Mouse (Mus musculus) heart, adult 11 months (tissue): Measurements from ENCODE around the gene Cyp26a1.
A peak's percentile ranks its signal among the peaks of the same experiment; 100 is the strongest.

ENCODE experiments used
- DNase-seq: peaks from one replicate; pipeline ENCODE4 v3.0.0; 2022

Cyp26a1 gene

GRCm38 (mm10) chr19:37697651-37698272 lies at the start of gene Cyp26a1:
Gene Cyp26a1 (plus strand): TSS chr19:37697798.
- DNase-seq = peak; percentile 74

GRCm38 (mm10) chr19:37647994-37648393 lies 49.6 kb upstream of the Cyp26a1 start:
- DNase-seq = no peak

GRCm38 (mm10) chr19:37650526-37650925 lies 47.1 kb upstream of the Cyp26a1 start:
- DNase-seq = no peak

GRCm38 (mm10) chr19:37654012-37654411 lies 43.6 kb upstream of the Cyp26a1 start:
- DNase-seq = no peak

GRCm38 (mm10) chr19:37656441-37656840 lies 41.2 kb upstream of the Cyp26a1 start:
- peak; percentile 86 for DNase-seq

- DNase-seq = no peak
Observed at GRCm38 (mm10) chr19:37665256-37665655, 32.3 kb upstream of the Cyp26a1 start.

- no peak for DNase-seq
Observed at GRCm38 (mm10) chr19:37667855-37668594, 29.6 kb upstream of the Cyp26a1 start.

- no peak for DNase-seq
Observed at GRCm38 (mm10) chr19:37668657-37669056, 28.9 kb upstream of the Cyp26a1 start.

GRCm38 (mm10) chr19:37669486-37669885 lies 28.1 kb upstream of the Cyp26a1 start:
- DNase-seq = peak; percentile 40

GRCm38 (mm10) chr19:37673393-37673792 lies 24.2 kb upstream of the Cyp26a1 start:
- no peak for DNase-seq

GRCm38 (mm10) chr19:37685281-37685680 lies 12.3 kb upstream of the Cyp26a1 start, which contains the start of gene Cyp26c1:
Gene Cyp26c1 (plus strand): TSS chr19:37685581.
- no peak for DNase-seq

GRCm38 (mm10) chr19:37686347-37686746 lies 11.3 kb upstream of the Cyp26a1 start:
- DNase-seq = peak; percentile 82

- DNase-seq = no peak
Observed at GRCm38 (mm10) chr19:37686941-37687850, 10.4 kb upstream of the Cyp26a1 start.

- DNase-seq = no peak
Observed at GRCm38 (mm10) chr19:37689478-37689877, 8.1 kb upstream of the Cyp26a1 start.

GRCm38 (mm10) chr19:37690716-37691115 lies 6.9 kb upstream of the Cyp26a1 start:
- no peak for DNase-seq

- DNase-seq = no peak
Observed at GRCm38 (mm10) chr19:37692879-37693278, 4.7 kb upstream of the Cyp26a1 start.

- DNase-seq = no peak
Observed at GRCm38 (mm10) chr19:37695146-37695545, 2.5 kb upstream of the Cyp26a1 start.

GRCm38 (mm10) chr19:37695762-37696602 lies 1.6 kb upstream of the Cyp26a1 start:
- DNase-seq = no peak

GRCm38 (mm10) chr19:37696603-37697334 lies 829 bp upstream of the Cyp26a1 start:
- DNase-seq = no peak

GRCm38 (mm10) chr19:37697335-37697636 lies 312 bp upstream of the Cyp26a1 start:
- no peak for DNase-seq

- DNase-seq = peak; percentile 85
Observed at GRCm38 (mm10) chr19:37698273-37699160, 919 bp downstream of the Cyp26a1 start.
